11 mouse cellular contexts compared by ENCODE assay signal in genomic region chr1:159186741-159187140, GRCm38 (mm10). TPM values are rescaled to one million over a fixed set of nuclear protein-coding genes. Genes with fewer than 3 reads are reported as not detected.
DNase-seq lines count a peak whose midpoint lies in the region; ATAC-seq and TF ChIP-seq lines count a peak whose summit lies in the region.
"Had no signal": no experiment of that assay in that cellular context is flagged by ENCODE, and none has a peak within 500 bp of the region (broad histone marks: within the 10 kb centered on the region; RNA-seq: fewer than 3 reads in every experiment).

No protein-coding gene starts in this region.

- no peaks in the 10 kb centered on the region for H3K4me1 ChIP-seq in kidney, postnatal 0 days (replicated peaks; ENCODE audit: insufficient read depth, low read length)
- no peaks in the 10 kb centered on the region for H3K4me1 ChIP-seq in kidney, embryonic 16.5 days (ENCODE audit: insufficient read depth, low read length)
- H3K4me1 ChIP-seq: limb, embryonic 10.5 days had no signal

- peak; percentile 6 for DNase-seq in kidney, postnatal 0 days (ENCODE audit: low spot score)
- DNase-seq in fat pad, adult 2 months (ENCODE audit: extremely low read depth, low read depth, low spot score) = peak; percentile 83
- no peak for DNase-seq in layer of hippocampus, adult 8-10 months (ENCODE audit: low spot score in 2 of 2)
- DNase-seq: cerebellum, adult 11 months; thymus, postnatal 36 days had no signal

- no peak overlapping the region for H3K4me2 ChIP-seq in kidney, postnatal 0 days (ENCODE audit: low read length)
- no peak overlapping the region for H3K4me2 ChIP-seq in kidney, embryonic 16.5 days (replicated peaks; ENCODE audit: low read depth, low read length)

- no peak overlapping the region for H3K4me3 ChIP-seq in kidney, postnatal 0 days (replicated peaks; ENCODE audit: low read depth, low read length)
- H3K4me3 ChIP-seq in kidney, embryonic 16.5 days (ENCODE audit: low read length) = no peak overlapping the region
- H3K4me3 ChIP-seq: limb, embryonic 10.5 days had no signal

- no peak for TF ChIP-seq CTCF in kidney, postnatal 0 days (IDR thresholded peaks at IDR 0.05; ENCODE audit: low read depth)

- WGBS in kidney, postnatal 0 days = 60% methylated on average over 3 of the region's 3 CpGs
- WGBS in kidney, embryonic 16.5 days = 73% methylated on average over 3 of the region's 3 CpGs

- H3K36me3 ChIP-seq in kidney, postnatal 0 days (ENCODE audit: insufficient read depth, low read length) = no peaks in the 10 kb centered on the region
- no peaks in the 10 kb centered on the region for H3K36me3 ChIP-seq in kidney, embryonic 16.5 days (ENCODE audit: insufficient read depth, low read length)
- H3K36me3 ChIP-seq: G1E; limb, embryonic 10.5 days had no signal

- no peak overlapping the region for H3K9ac ChIP-seq in kidney, postnatal 0 days (ENCODE audit: low read depth, low read length)
- H3K9ac ChIP-seq in kidney, embryonic 16.5 days (replicated peaks; ENCODE audit: low read length) = no peak overlapping the region

- ATAC-seq in kidney, postnatal 0 days (replicated peaks; ENCODE audit: low FRiP score, low read depth) = no peak
- ATAC-seq in kidney, embryonic 16.5 days (ENCODE audit: low FRiP score, low TSS enrichment) = no peak
- ATAC-seq in hematopoietic stem cell, adult 5-6 weeks (replicated peaks in 1 of 2; ENCODE audit: insufficient read depth in 1 of 2, low FRiP score in 2 of 2, low TSS enrichment in 1 of 2, low read depth in 1 of 2, poor library complexity in 2 of 2, severe bottlenecking in 2 of 2) = peak; percentile 56 to 97; a peak in 3 of 4 replicates
- ATAC-seq in neutrophil, adult 5-6 weeks (ENCODE audit: extremely low read depth, insufficient number of reproducible peaks, low FRiP score, poor library complexity, severe bottlenecking) = peak; percentile 95
- no peak for ATAC-seq in megakaryocyte-erythroid progenitor cell, adult 5-6 weeks (replicated peaks; ENCODE audit: low FRiP score, low TSS enrichment, poor library complexity, severe bottlenecking)

- no peaks in the 10 kb centered on the region for H3K9me3 ChIP-seq in kidney, postnatal 0 days (replicated peaks; ENCODE audit: low read length)
- no peaks in the 10 kb centered on the region for H3K9me3 ChIP-seq in kidney, embryonic 16.5 days (ENCODE audit: low read length)
- H3K9me3 ChIP-seq: G1E; limb, embryonic 10.5 days had no signal

- H3K27ac ChIP-seq in kidney, postnatal 0 days = no peak overlapping the region
- H3K27ac ChIP-seq in kidney, embryonic 16.5 days (ENCODE audit: low read length) = no peak overlapping the region
- H3K27ac ChIP-seq: limb, embryonic 10.5 days had no signal

- H3K27me3 ChIP-seq in kidney, postnatal 0 days (ENCODE audit: insufficient read depth, low read length) = no peaks in the 10 kb centered on the region
- no peaks in the 10 kb centered on the region for H3K27me3 ChIP-seq in kidney, embryonic 16.5 days (ENCODE audit: insufficient read depth, low read length)

RNA-seq across cellular contexts. Expression of gene Cop1, which starts 45.4 kb away (rescaled TPM):
- 50.9 and 70.9 TPM in 2 replicates for polyA plus RNA-seq in kidney, postnatal 0 days (2015; fragmentation: Nextera tagmentation; extraction: Ambion mirVana)
- 15.7 and 16.9 TPM in 2 replicates for polyA plus RNA-seq in kidney, embryonic 16.5 days (2015; fragmentation: Nextera tagmentation; extraction: Ambion mirVana)
- total RNA-seq in hematopoietic stem cell, adult 5-6 weeks (2017) = 124 and 163 TPM in 2 replicates
- total RNA-seq in neutrophil, adult 5-6 weeks (2017) = 239 and 243 TPM in 2 replicates
- total RNA-seq in layer of hippocampus, adult 8-10 months (2022) = 100 to 1,000 TPM; 102 to 126 (median 112) TPM
- 189 and 227 TPM in 2 replicates for total RNA-seq in megakaryocyte-erythroid progenitor cell, adult 5-6 weeks (2014; fragmentation: Nextera tagmentation)
- total RNA-seq in megakaryocyte-erythroid progenitor cell, adult 5-6 weeks (2017) = 98.1 and 167 TPM in 2 replicates

Comparison
In these comparisons a context has a peak if more than half of its experiments do, and no peak if none do; other contexts are left out.
1. ATAC-seq: peak in hematopoietic stem cell, adult 5-6 weeks (2 of 2) and neutrophil, adult 5-6 weeks (single experiment); none in kidney, postnatal 0 days (single experiment), kidney, embryonic 16.5 days (single experiment) and megakaryocyte-erythroid progenitor cell, adult 5-6 weeks (single experiment).
2. DNase-seq: peak in kidney, postnatal 0 days (single experiment) and fat pad, adult 2 months (single experiment); none in layer of hippocampus, adult 8-10 months (0 of 2).